Mouse (Mus musculus) cerebellum, postnatal 10 days (tissue): ENCODE measurements around the gene Zfr2.
A peak's percentile ranks its signal among the peaks of the same experiment; 100 is the strongest.

Experiments used
- DNase-seq, 2 experiments: peaks; one replicate each; pipeline ENCODE4 v3.0.0; 2021; ENCODE audit warnings: mixed read lengths in 2 of 2

Gene Zfr2

GRCm38 (mm10) chr10:81249442-81249841 is 16.5 kb downstream of the Zfr2 start:
- DNase-seq = no peak

- DNase-seq = peak; percentile 89
Observed at GRCm38 (mm10) chr10:81252424-81253419, 19.8 kb downstream of the Zfr2 start, which contains the start of gene Matk. Matk (plus strand) TSS chr10:81252935.

GRCm38 (mm10) chr10:81254886-81255285 is 21.9 kb downstream of the Zfr2 start:
- no peak for DNase-seq

- DNase-seq = peak; percentile 56 to 57
Observed at GRCm38 (mm10) chr10:81257158-81258039, 24.4 kb downstream of the Zfr2 start.

- peak in 1 of 2 experiments; percentile 58 for DNase-seq
Observed at GRCm38 (mm10) chr10:81259225-81259884, 26.4 kb downstream of the Zfr2 start.

- no peak for DNase-seq
Observed at GRCm38 (mm10) chr10:81261025-81261424, 28.1 kb downstream of the Zfr2 start.

GRCm38 (mm10) chr10:81265540-81265939 is 32.6 kb downstream of the Zfr2 start:
- peak in 1 of 2 experiments; percentile 25 for DNase-seq

- peak; percentile 97 to 98 for DNase-seq
Observed at GRCm38 (mm10) chr10:81266211-81267105, 33.5 kb downstream of the Zfr2 start, which contains the start of the genes Mrpl54 and Apba3. Mrpl54 (minus strand) TSS chr10:81266934. Apba3 (plus strand) TSS chr10:81266960.

- DNase-seq = peak; percentile 86 to 88
Observed at GRCm38 (mm10) chr10:81268056-81268455, 35.1 kb downstream of the Zfr2 start.

- peak in 1 of 2 experiments; percentile 35 for DNase-seq
Observed at GRCm38 (mm10) chr10:81268643-81269412, 35.9 kb downstream of the Zfr2 start.

GRCm38 (mm10) chr10:81272356-81272755 is 39.4 kb downstream of the Zfr2 start:
- DNase-seq = peak in 1 of 2 experiments; percentile 27

GRCm38 (mm10) chr10:81273842-81274241 is 40.9 kb downstream of the Zfr2 start:
- DNase-seq = no peak

GRCm38 (mm10) chr10:81277676-81278075 is 44.7 kb downstream of the Zfr2 start:
- DNase-seq = peak; percentile 87 to 90

- DNase-seq = no peak
Observed at GRCm38 (mm10) chr10:81279496-81279895, 46.5 kb downstream of the Zfr2 start.

- DNase-seq = no peak
Observed at GRCm38 (mm10) chr10:81284189-81284588, 51.2 kb downstream of the Zfr2 start.

GRCm38 (mm10) chr10:81284719-81285118 is 51.8 kb downstream of the Zfr2 start:
- peak in 1 of 2 experiments; percentile 29 for DNase-seq

GRCm38 (mm10) chr10:81285694-81286450 is 52.9 kb downstream of the Zfr2 start:
- DNase-seq = peak; percentile 94 to 96

- DNase-seq = no peak
Observed at GRCm38 (mm10) chr10:81286586-81286985, 53.6 kb downstream of the Zfr2 start.

- DNase-seq = peak; percentile 71 to 85
Observed at GRCm38 (mm10) chr10:81287513-81288157, 54.7 kb downstream of the Zfr2 start.
